Mouse (Mus musculus) kidney, embryonic 14.5 days (tissue): ENCODE measurements around the gene Mdm2. TPM values are rescaled to one million over a fixed set of nuclear protein-coding genes. Genes with fewer than 3 reads are reported as not detected.
"Not testable (repeated sequence)": the region's sequence is repeated elsewhere in the genome, so short reads cannot be mapped to it uniquely, and the experiment has no call there.

ENCODE experiments used
- ATAC-seq: fragments of 200-750 bp; cut with Nextera tagmentation; 2 replicates; pipeline ENCODE4 v1.8.0; 2017; ENCODE audit warnings: moderate number of reproducible peaks, mild to moderate bottlenecking, moderate TSS enrichment, moderate library complexity; ENCODE audit not compliant: low FRiP score, low TSS enrichment
- H3K27ac ChIP-seq: fragments of 300-500 bp; sonication (generic); 2 replicates; pipeline ENCODE4 v1.5.1; 2014; ENCODE audit warnings: low read depth, mild to moderate bottlenecking, low read length, moderate library complexity, mixed read lengths
- H3K27me3 ChIP-seq: fragments of 300-500 bp; sonication (generic); 2 replicates; pipeline ENCODE4 v1.6.1; 2014; ENCODE audit warnings: mild to moderate bottlenecking, low read length; ENCODE audit not compliant: control insufficient read depth, insufficient read depth
- H3K36me3 ChIP-seq: fragments of 300-500 bp; sonication (generic); 2 replicates; pipeline ENCODE4 v1.6.1; 2014; ENCODE audit warnings: low read length, mixed read lengths; ENCODE audit not compliant: control insufficient read depth, insufficient read depth
- H3K4me1 ChIP-seq: fragments of 300-500 bp; sonication (generic); 2 replicates; pipeline ENCODE4 v1.6.1; 2014; ENCODE audit warnings: low read length, mixed read lengths; ENCODE audit not compliant: control insufficient read depth, insufficient read depth
- H3K4me2 ChIP-seq: fragments of 300-500 bp; sonication (generic); replicated peaks from 2 replicates; pipeline ENCODE4 v1.6.1; 2014; ENCODE audit warnings: low read depth, mild to moderate bottlenecking, low read length
- H3K4me3 ChIP-seq: fragments of 300-500 bp; sonication (generic); 2 replicates; pipeline ENCODE4 v1.5.1; 2014; ENCODE audit warnings: mild to moderate bottlenecking, low read length
- H3K9ac ChIP-seq: fragments of 300-500 bp; sonication (generic); 2 replicates; pipeline ENCODE4 v1.6.1; 2014; ENCODE audit warnings: low read depth, mild to moderate bottlenecking, low read length, moderate library complexity
- H3K9me3 ChIP-seq: fragments of 300-500 bp; sonication (generic); 2 replicates; pipeline ENCODE4 v1.6.1; 2016; ENCODE audit warnings: low read length; ENCODE audit not compliant: control insufficient read depth
- WGBS: fragments of 180-500 bp; shearing (Covaris S2); extraction: QIAGEN DNeasy Blood & Tissue Kit; methylation state at CpG from one replicate; pipeline ENCODE4 v1.1.7; 2014; 5-methylcytosine and 5-hydroxymethylcytosine counted together
- polyA plus RNA-seq: library from polyadenylated mRNA; unstranded; fragments of >200 nt; fragmentation: Nextera tagmentation; extraction: Ambion mirVana; gene quantifications from 2 replicates; pipeline ENCODE4 v1.2.1, GENCODE M21; 2014

Gene Mdm2
- polyA plus RNA-seq, 1 experiment from 2014 or later = 65.6 TPM

GRCm38 (mm10) chr10:117742618-117743017 lies 32.1 kb upstream of the Mdm2 start:
- H3K4me2 ChIP-seq = no peak overlapping the region
- WGBS = 91% methylated on average over 4 of the region's 4 CpGs
- no peak for ATAC-seq

GRCm38 (mm10) chr10:117741698-117742475 lies 31.3 kb upstream of the Mdm2 start:
- Histone ChIP-seq H3K4me3 (no peak overlapping the region), H3K4me1 (0 out of 2 replicates have a peak, but pooled peaks cover 5% of the 10 kb centered on the region), H3K9ac (no peak overlapping the region), H3K36me3 (peaks cover 16% of the 10 kb centered on the region), H3K27me3 (no peaks in the 10 kb centered on the region), H3K9me3 (no peaks in the 10 kb centered on the region), H3K4me2 (no peak overlapping the region), H3K27ac (no peak overlapping the region)
- WGBS = 88% methylated on average over 15 of the region's 15 CpGs
- ATAC-seq = no peak

More at GRCm38 (mm10) chr10:117742618-117743017, 32.1 kb upstream of the Mdm2 start:
- Histone ChIP-seq H3K9me3 (no peaks in the 10 kb centered on the region), H3K4me1 (0 out of 2 replicates have a peak, but pooled peaks cover 5% of the 10 kb centered on the region), H3K36me3 (peaks cover 16% of the 10 kb centered on the region), H3K9ac (no peak overlapping the region), H3K27ac (no peak overlapping the region), H3K4me3 (no peak overlapping the region), H3K27me3 (no peaks in the 10 kb centered on the region)

GRCm38 (mm10) chr10:117740921-117741320 lies 30.4 kb upstream of the Mdm2 start:
- no peak overlapping the region for H3K4me3 ChIP-seq
- ATAC-seq = no peak
- no peak overlapping the region for H3K9ac ChIP-seq
- H3K27me3 ChIP-seq = no peaks in the 10 kb centered on the region
- no peak overlapping the region for H3K27ac ChIP-seq
- no peak overlapping the region for H3K4me2 ChIP-seq
- no peaks in the 10 kb centered on the region for H3K9me3 ChIP-seq
- WGBS = 89% methylated on average over 9 of the region's 9 CpGs
- 0 out of 2 replicates have a peak, but pooled peaks cover 5% of the 10 kb centered on the region for H3K4me1 ChIP-seq
- peaks cover 24% of the 10 kb centered on the region for H3K36me3 ChIP-seq

- Histone ChIP-seq H3K4me2 (no peak overlapping the region), H3K4me3 (no peak overlapping the region), H3K36me3 (peaks cover 24% of the 10 kb centered on the region), H3K9me3 (no peaks in the 10 kb centered on the region), H3K27ac (no peak overlapping the region), H3K4me1 (0 out of 2 replicates have a peak, but pooled peaks cover 4% of the 10 kb centered on the region), H3K9ac (no peak overlapping the region), H3K27me3 (no peaks in the 10 kb centered on the region)
- 97% methylated on average over 10 of the region's 10 CpGs for WGBS
- ATAC-seq = no peak
These were observed 29.6 kb upstream of the Mdm2 start for GRCm38 (mm10) chr10:117740171-117740570.

- peaks cover 24% of the 10 kb centered on the region for H3K36me3 ChIP-seq
These were observed 29.0 kb upstream of the Mdm2 start for GRCm38 (mm10) chr10:117739648-117739948.

GRCm38 (mm10) chr10:117738928-117739647 lies 28.5 kb upstream of the Mdm2 start:
- Histone ChIP-seq H3K27ac (no peak overlapping the region), H3K36me3 (peaks cover 24% of the 10 kb centered on the region), H3K4me3 (no peak overlapping the region), H3K9me3 (no peaks in the 10 kb centered on the region), H3K4me1 (no peaks in the 10 kb centered on the region), H3K4me2 (no peak overlapping the region), H3K27me3 (no peaks in the 10 kb centered on the region), H3K9ac (no peak overlapping the region)
- WGBS = 94% methylated on average over 15 of the region's 15 CpGs
- ATAC-seq = no peak

More at GRCm38 (mm10) chr10:117739648-117739948, 29.0 kb upstream of the Mdm2 start:
- no peak overlapping the region for H3K9ac ChIP-seq
- ATAC-seq = no peak
- no peak overlapping the region for H3K4me2 ChIP-seq
- H3K4me1 ChIP-seq = no peaks in the 10 kb centered on the region
- no peaks in the 10 kb centered on the region for H3K9me3 ChIP-seq
- 94% methylated on average over 6 of the region's 6 CpGs for WGBS
- no peak overlapping the region for H3K27ac ChIP-seq
- H3K27me3 ChIP-seq = no peaks in the 10 kb centered on the region
- H3K4me3 ChIP-seq = no peak overlapping the region

GRCm38 (mm10) chr10:117738140-117738921 lies 27.8 kb upstream of the Mdm2 start:
- no peak overlapping the region for H3K27ac ChIP-seq
- 90% methylated on average over 13 of the region's 13 CpGs for WGBS
- H3K9me3 ChIP-seq = no peaks in the 10 kb centered on the region
- H3K4me2 ChIP-seq = no peak overlapping the region
- no peak overlapping the region for H3K9ac ChIP-seq
- H3K4me1 ChIP-seq = no peaks in the 10 kb centered on the region
- H3K27me3 ChIP-seq = no peaks in the 10 kb centered on the region
- ATAC-seq = no peak
- no peak overlapping the region for H3K4me3 ChIP-seq
- peaks cover 24% of the 10 kb centered on the region for H3K36me3 ChIP-seq

GRCm38 (mm10) chr10:117737498-117737897 lies 26.9 kb upstream of the Mdm2 start:
- H3K4me3 ChIP-seq, H3K27ac ChIP-seq, ATAC-seq, H3K9ac ChIP-seq, H3K4me2 ChIP-seq, H3K4me1 ChIP-seq, H3K27me3 ChIP-seq, H3K9me3 ChIP-seq: not testable (repeated sequence)
- WGBS = 95% methylated on average over 8 of the region's 8 CpGs
- H3K36me3 ChIP-seq = peaks cover 24% of the 10 kb centered on the region
